Mouse (Mus musculus): ENCODE results near the gene Evi5. TPM values are rescaled to one million over a fixed set of nuclear protein-coding genes. Genes with fewer than 3 reads are reported as not detected.
A peak's percentile ranks its signal among the peaks of the same experiment; 100 is the strongest.

Evi5 gene
- polyA plus RNA-seq, 1 experiment from 2014 or later: 50.2 TPM

GRCm38 (mm10) chr5:107854556-107854955 is 20.4 kb downstream of the Evi5 start:
- Histone ChIP-seq H3K9me3 (ENCODE audit: control insufficient read depth, low read length) (0 out of 2 replicates have a peak, but pooled peaks cover 4% of the 10 kb centered on the region), H3K27ac (replicated peaks in 1 of 2; ENCODE audit: control insufficient read depth in 1 of 2, insufficient read depth in 1 of 2, low read depth in 2 of 2, low read length in 2 of 2) (peak overlapping the region; percentile 27 to 76; a peak in 2 of 4 replicates), H3K4me3 (ENCODE audit: control insufficient read depth in 1 of 2, insufficient read depth in 1 of 2, low read depth in 1 of 2, low read length in 2 of 2) (no peak overlapping the region), H3K4me1 (ENCODE audit: control insufficient read depth in 2 of 2, insufficient read depth in 2 of 2, low read length in 2 of 2) (peaks cover 4 to 32% of the 10 kb centered on the region in 2 experiments), H3K9ac (ENCODE audit: low read length) (no peak overlapping the region), H3K27me3 (ENCODE audit: control insufficient read depth, insufficient read depth, low read length) (no peaks in the 10 kb centered on the region), H3K36me3 (ENCODE audit: control insufficient read depth, insufficient read depth, low read length) (peaks cover 3% of the 10 kb centered on the region; the same call in 1 of the 2 replicates), H3K4me2 (ENCODE audit: low read length) (no peak overlapping the region)
- no peak for ATAC-seq (ENCODE audit: insufficient number of reproducible peaks, insufficient read depth, low FRiP score, low read depth)
- WGBS: 26% methylated on average over 3 of the region's 3 CpGs

GRCm38 (mm10) chr5:107853807-107854206 is 21.1 kb downstream of the Evi5 start:
- 10% methylated on average over 6 of the region's 6 CpGs for WGBS
- H3K4me1 ChIP-seq (ENCODE audit: control insufficient read depth in 2 of 2, insufficient read depth in 2 of 2, low read length in 2 of 2): peaks cover 4 to 32% of the 10 kb centered on the region in 2 experiments
- peak overlapping the region; percentile 76 to 92 for H3K27ac ChIP-seq (replicated peaks in 1 of 2; ENCODE audit: control insufficient read depth in 1 of 2, insufficient read depth in 1 of 2, low read depth in 2 of 2, low read length in 2 of 2)
- H3K9me3 ChIP-seq (ENCODE audit: control insufficient read depth, low read length): 0 out of 2 replicates have a peak, but pooled peaks cover 4% of the 10 kb centered on the region
- H3K4me2 ChIP-seq (ENCODE audit: low read length): peak overlapping the region; percentile 34
- peaks cover 3% of the 10 kb centered on the region; the same call in 1 of the 2 replicates for H3K36me3 ChIP-seq (ENCODE audit: control insufficient read depth, insufficient read depth, low read length)
- H3K9ac ChIP-seq (ENCODE audit: low read length): peak overlapping the region; percentile 19
- no peaks in the 10 kb centered on the region for H3K27me3 ChIP-seq (ENCODE audit: control insufficient read depth, insufficient read depth, low read length)
- ATAC-seq (ENCODE audit: insufficient number of reproducible peaks, insufficient read depth, low FRiP score, low read depth): peak; percentile 77
- no peak overlapping the region; a peak in 2 of 4 replicates for H3K4me3 ChIP-seq (ENCODE audit: control insufficient read depth in 1 of 2, insufficient read depth in 1 of 2, low read depth in 1 of 2, low read length in 2 of 2)

- 72% methylated on average over 4 of the region's 4 CpGs for WGBS
- 0 out of 2 replicates have a peak, but pooled peaks cover 4% of the 10 kb centered on the region for H3K9me3 ChIP-seq (ENCODE audit: control insufficient read depth, low read length)
- H3K4me1 ChIP-seq (ENCODE audit: control insufficient read depth in 2 of 2, insufficient read depth in 2 of 2, low read length in 2 of 2): peaks cover 3 to 21% of the 10 kb centered on the region in 2 experiments
- no peaks in the 10 kb centered on the region for H3K27me3 ChIP-seq (ENCODE audit: control insufficient read depth, insufficient read depth, low read length)
- no peak overlapping the region for H3K4me2 ChIP-seq (ENCODE audit: low read length)
- H3K9ac ChIP-seq (ENCODE audit: low read length): no peak overlapping the region
- H3K27ac ChIP-seq (replicated peaks in 1 of 2; ENCODE audit: control insufficient read depth in 1 of 2, insufficient read depth in 1 of 2, low read depth in 2 of 2, low read length in 2 of 2): no peak overlapping the region
- peaks cover 3% of the 10 kb centered on the region; the same call in 1 of the 2 replicates for H3K36me3 ChIP-seq (ENCODE audit: control insufficient read depth, insufficient read depth, low read length)
- ATAC-seq (ENCODE audit: insufficient number of reproducible peaks, insufficient read depth, low FRiP score, low read depth): no peak
- no peak overlapping the region for H3K4me3 ChIP-seq (ENCODE audit: control insufficient read depth in 1 of 2, insufficient read depth in 1 of 2, low read depth in 1 of 2, low read length in 2 of 2)
Observed at GRCm38 (mm10) chr5:107848964-107849363, 25.9 kb downstream of the Evi5 start.

- 75% methylated on average over 2 of the region's 2 CpGs for WGBS
- no peak overlapping the region for H3K4me2 ChIP-seq (ENCODE audit: low read length)
- H3K4me1 ChIP-seq (ENCODE audit: control insufficient read depth in 2 of 2, insufficient read depth in 2 of 2, low read length in 2 of 2): peaks cover 0 to 13% of the 10 kb centered on the region in 2 experiments; a peak in 1 of 4 replicates
- no peak overlapping the region for H3K27ac ChIP-seq (replicated peaks in 1 of 2; ENCODE audit: control insufficient read depth in 1 of 2, insufficient read depth in 1 of 2, low read depth in 2 of 2, low read length in 2 of 2)
- H3K9ac ChIP-seq (ENCODE audit: low read length): no peak overlapping the region
- 0 out of 2 replicates have a peak, but pooled peaks cover 4% of the 10 kb centered on the region for H3K9me3 ChIP-seq (ENCODE audit: control insufficient read depth, low read length)
- peaks cover 3% of the 10 kb centered on the region; the same call in 1 of the 2 replicates for H3K36me3 ChIP-seq (ENCODE audit: control insufficient read depth, insufficient read depth, low read length)
- H3K4me3 ChIP-seq (ENCODE audit: control insufficient read depth in 1 of 2, insufficient read depth in 1 of 2, low read depth in 1 of 2, low read length in 2 of 2): no peak overlapping the region
- H3K27me3 ChIP-seq (ENCODE audit: control insufficient read depth, insufficient read depth, low read length): no peaks in the 10 kb centered on the region
- ATAC-seq (ENCODE audit: insufficient number of reproducible peaks, insufficient read depth, low FRiP score, low read depth): no peak
Observed at GRCm38 (mm10) chr5:107847817-107848216, 27.1 kb downstream of the Evi5 start.

- peaks cover 3% of the 10 kb centered on the region; the same call in 1 of the 2 replicates for H3K36me3 ChIP-seq (ENCODE audit: control insufficient read depth, insufficient read depth, low read length)
- H3K4me1 ChIP-seq (ENCODE audit: control insufficient read depth in 2 of 2, insufficient read depth in 2 of 2, low read length in 2 of 2): peaks cover 0 to 15% of the 10 kb centered on the region in 2 experiments; a peak in 1 of 4 replicates
- H3K27me3 ChIP-seq (ENCODE audit: control insufficient read depth, insufficient read depth, low read length): no peaks in the 10 kb centered on the region
- no peak overlapping the region for H3K4me3 ChIP-seq (ENCODE audit: control insufficient read depth in 1 of 2, insufficient read depth in 1 of 2, low read depth in 1 of 2, low read length in 2 of 2)
- H3K27ac ChIP-seq (replicated peaks in 1 of 2; ENCODE audit: control insufficient read depth in 1 of 2, insufficient read depth in 1 of 2, low read depth in 2 of 2, low read length in 2 of 2): no peak overlapping the region
- peak; percentile 31; the same call in 1 of the 2 replicates for ATAC-seq (ENCODE audit: insufficient number of reproducible peaks, insufficient read depth, low FRiP score, low read depth)
- H3K9me3 ChIP-seq (ENCODE audit: control insufficient read depth, low read length): 0 out of 2 replicates have a peak, but pooled peaks cover 4% of the 10 kb centered on the region
- no peak overlapping the region for H3K4me2 ChIP-seq (ENCODE audit: low read length)
- WGBS: 56% methylated on average over 5 of the region's 5 CpGs
- no peak overlapping the region for H3K9ac ChIP-seq (ENCODE audit: low read length)
Observed at GRCm38 (mm10) chr5:107847349-107847748, 27.6 kb downstream of the Evi5 start.

- peaks cover 2 to 15% of the 10 kb centered on the region in 2 experiments for H3K4me1 ChIP-seq (ENCODE audit: control insufficient read depth in 2 of 2, insufficient read depth in 2 of 2, low read length in 2 of 2)
- H3K9me3 ChIP-seq (ENCODE audit: control insufficient read depth, low read length): no peaks in the 10 kb centered on the region
- H3K27ac ChIP-seq (replicated peaks in 1 of 2; ENCODE audit: control insufficient read depth in 1 of 2, insufficient read depth in 1 of 2, low read depth in 2 of 2, low read length in 2 of 2): no peak overlapping the region
- no peak overlapping the region for H3K4me3 ChIP-seq (ENCODE audit: control insufficient read depth in 1 of 2, insufficient read depth in 1 of 2, low read depth in 1 of 2, low read length in 2 of 2)
- no peaks in the 10 kb centered on the region for H3K27me3 ChIP-seq (ENCODE audit: control insufficient read depth, insufficient read depth, low read length)
- H3K4me2 ChIP-seq (ENCODE audit: low read length): no peak overlapping the region
- peaks cover 21% of the 10 kb centered on the region; the same call in 1 of the 2 replicates for H3K36me3 ChIP-seq (ENCODE audit: control insufficient read depth, insufficient read depth, low read length)
- ATAC-seq (ENCODE audit: insufficient number of reproducible peaks, insufficient read depth, low FRiP score, low read depth): no peak
- 91% methylated on average over 5 of the region's 5 CpGs for WGBS
- no peak overlapping the region for H3K9ac ChIP-seq (ENCODE audit: low read length)
Observed at GRCm38 (mm10) chr5:107840549-107841238, 34.2 kb downstream of the Evi5 start.

GRCm38 (mm10) chr5:107838891-107839644 is 35.8 kb downstream of the Evi5 start:
- Histone ChIP-seq H3K4me1 (ENCODE audit: control insufficient read depth in 2 of 2, insufficient read depth in 2 of 2, low read length in 2 of 2) (peaks cover 2 to 17% of the 10 kb centered on the region in 2 experiments), H3K9ac (ENCODE audit: low read length) (no peak overlapping the region), H3K27ac (replicated peaks in 1 of 2; ENCODE audit: control insufficient read depth in 1 of 2, insufficient read depth in 1 of 2, low read depth in 2 of 2, low read length in 2 of 2) (peak overlapping the region in 1 of 2 experiments; percentile 37; a peak in 1 of 4 replicates), H3K4me3 (ENCODE audit: control insufficient read depth in 1 of 2, insufficient read depth in 1 of 2, low read depth in 1 of 2, low read length in 2 of 2) (no peak overlapping the region), H3K4me2 (ENCODE audit: low read length) (no peak overlapping the region), H3K36me3 (ENCODE audit: control insufficient read depth, insufficient read depth, low read length) (peaks cover 21% of the 10 kb centered on the region; the same call in 1 of the 2 replicates), H3K27me3 (ENCODE audit: control insufficient read depth, insufficient read depth, low read length) (no peaks in the 10 kb centered on the region), H3K9me3 (ENCODE audit: control insufficient read depth, low read length) (no peaks in the 10 kb centered on the region)
- ATAC-seq (ENCODE audit: insufficient number of reproducible peaks, insufficient read depth, low FRiP score, low read depth): no peak
- 30% methylated on average over 3 of the region's 3 CpGs for WGBS

All from heart, embryonic 14.5 days (tissue).